Mouse (Mus musculus) embryo, embryonic 11.5 days (tissue): ENCODE measurements around the gene Tmem240.
A peak's percentile ranks its signal among the peaks of the same experiment; 100 is the strongest.
"Not testable (repeated sequence)": the region's sequence is repeated elsewhere in the genome, so short reads cannot be mapped to it uniquely, and the experiment has no call there.

Experiments
- DNase-seq: peaks from one replicate; pipeline ENCODE4 v3.0.0-alpha.2; 2012; ENCODE audit warnings: low read depth, low spot score

Gene Tmem240

DNA sequence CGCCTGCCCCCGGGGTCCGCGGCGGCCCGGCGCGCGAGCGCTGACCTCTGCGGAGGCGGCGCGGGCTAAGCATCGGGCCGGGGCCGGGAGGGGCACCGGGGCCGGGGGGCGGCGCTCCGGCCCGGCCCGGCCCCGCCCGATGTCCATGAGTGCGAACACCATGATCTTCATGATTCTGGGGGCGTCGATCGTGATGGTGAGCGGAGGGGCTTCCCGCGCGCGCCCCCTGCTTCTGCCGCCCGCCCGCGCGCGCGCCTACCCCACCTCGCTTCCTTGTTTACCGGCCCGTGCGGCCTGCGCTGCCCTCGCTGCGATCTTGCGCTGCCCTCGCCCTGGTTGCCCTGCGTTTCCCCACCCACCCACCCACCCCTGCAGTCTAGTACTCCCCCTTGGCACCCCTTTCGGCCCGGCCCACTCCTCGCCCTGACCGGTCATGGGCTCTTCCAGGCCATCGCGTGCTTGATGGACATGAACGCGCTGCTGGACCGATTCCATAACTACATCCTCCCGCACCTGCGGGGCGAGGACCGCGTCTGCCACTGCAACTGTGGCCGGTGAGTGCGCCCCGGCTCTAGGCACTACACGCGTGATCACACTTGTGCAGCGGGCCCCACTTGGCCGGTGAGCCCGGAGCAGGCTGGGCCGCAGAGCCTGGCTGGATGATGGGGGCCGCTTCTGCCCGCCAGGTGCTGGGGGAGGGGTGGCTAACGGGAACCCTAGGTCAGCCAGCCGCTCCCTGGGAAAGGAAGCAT, 527 bp downstream of the Tmem240 start:
- no peak for DNase-seq

DNA sequence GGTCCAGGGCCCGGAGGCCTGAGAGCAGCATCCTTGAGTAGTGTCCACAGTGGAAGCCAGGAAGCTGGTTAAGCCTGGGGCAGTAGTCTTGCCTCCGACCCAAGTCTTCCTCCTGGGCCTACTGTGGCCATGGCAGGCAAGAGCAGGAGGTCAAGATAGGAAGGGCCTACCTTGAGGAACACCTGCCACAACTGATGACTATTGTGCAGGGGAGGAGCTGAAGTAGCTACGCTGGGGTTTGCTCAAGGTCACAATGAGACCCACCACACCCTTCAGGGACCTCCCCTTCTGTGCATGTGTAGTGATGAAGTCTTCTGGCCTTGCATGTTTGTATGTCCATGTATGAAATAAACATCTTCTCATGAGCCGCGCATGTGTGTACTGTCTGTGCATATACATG, 1.2 kb downstream of the Tmem240 start:
- no peak for DNase-seq

DNA sequence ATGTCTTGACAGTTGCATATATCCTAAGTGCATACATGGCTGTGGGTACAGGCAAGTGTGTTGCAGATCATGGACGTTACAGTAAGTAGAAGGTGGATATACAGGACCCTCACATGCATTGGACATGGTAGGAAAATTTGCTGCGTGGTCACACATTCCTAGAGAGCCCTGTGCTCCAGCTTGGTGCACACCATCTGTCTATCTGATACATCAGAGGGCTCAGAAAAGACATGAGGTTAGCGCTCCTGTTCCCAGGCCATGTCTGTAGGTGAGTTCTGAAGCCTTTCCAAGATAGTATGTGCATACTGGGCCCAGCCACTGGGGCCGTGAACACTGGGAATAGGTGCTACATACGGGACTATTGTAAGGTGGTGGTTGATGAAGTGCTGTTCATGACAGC, 1.8 kb downstream of the Tmem240 start:
- no peak for DNase-seq

DNA sequence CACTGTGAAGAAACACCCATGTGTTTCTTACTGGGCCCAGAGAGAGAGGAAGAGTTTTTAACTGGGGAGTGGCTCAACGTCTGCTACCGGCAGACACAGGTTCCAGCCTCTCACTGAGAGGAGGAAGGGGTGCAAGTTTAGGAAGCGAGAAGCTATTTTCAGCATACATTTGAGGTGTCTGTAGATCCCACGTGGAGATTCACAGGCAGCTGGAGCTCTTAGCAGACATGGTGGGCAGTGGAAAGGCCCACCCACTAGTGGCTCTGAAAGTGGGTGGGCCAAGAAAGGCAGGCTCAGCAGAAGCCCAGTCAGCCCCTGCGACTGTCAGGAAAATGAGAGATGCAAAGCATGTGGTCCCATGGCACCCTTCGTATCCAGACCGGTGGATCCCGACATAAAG, 3.7 kb downstream of the Tmem240 start:
- DNase-seq, result no peak

DNA sequence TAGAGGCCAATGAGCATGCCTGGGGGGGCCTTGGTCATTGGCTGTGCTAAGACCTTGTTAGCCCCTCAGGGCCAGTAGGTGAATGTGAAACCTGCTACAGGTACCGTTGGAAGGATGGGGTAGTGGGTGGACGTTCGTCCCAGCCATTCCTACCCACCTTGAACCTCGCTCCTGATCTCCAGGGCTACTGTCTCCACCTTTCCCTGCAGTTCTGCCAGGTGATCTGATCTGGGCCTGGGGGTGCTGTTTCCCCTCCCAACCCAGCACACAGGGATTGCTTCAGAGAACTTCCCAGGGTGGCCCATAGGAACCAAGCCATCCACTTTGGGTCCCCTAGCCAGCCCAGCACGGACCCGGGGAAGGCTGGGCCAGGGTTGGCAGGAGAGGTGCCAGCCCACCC, 4.6 kb downstream of the Tmem240 start:
- no peak for DNase-seq

DNA sequence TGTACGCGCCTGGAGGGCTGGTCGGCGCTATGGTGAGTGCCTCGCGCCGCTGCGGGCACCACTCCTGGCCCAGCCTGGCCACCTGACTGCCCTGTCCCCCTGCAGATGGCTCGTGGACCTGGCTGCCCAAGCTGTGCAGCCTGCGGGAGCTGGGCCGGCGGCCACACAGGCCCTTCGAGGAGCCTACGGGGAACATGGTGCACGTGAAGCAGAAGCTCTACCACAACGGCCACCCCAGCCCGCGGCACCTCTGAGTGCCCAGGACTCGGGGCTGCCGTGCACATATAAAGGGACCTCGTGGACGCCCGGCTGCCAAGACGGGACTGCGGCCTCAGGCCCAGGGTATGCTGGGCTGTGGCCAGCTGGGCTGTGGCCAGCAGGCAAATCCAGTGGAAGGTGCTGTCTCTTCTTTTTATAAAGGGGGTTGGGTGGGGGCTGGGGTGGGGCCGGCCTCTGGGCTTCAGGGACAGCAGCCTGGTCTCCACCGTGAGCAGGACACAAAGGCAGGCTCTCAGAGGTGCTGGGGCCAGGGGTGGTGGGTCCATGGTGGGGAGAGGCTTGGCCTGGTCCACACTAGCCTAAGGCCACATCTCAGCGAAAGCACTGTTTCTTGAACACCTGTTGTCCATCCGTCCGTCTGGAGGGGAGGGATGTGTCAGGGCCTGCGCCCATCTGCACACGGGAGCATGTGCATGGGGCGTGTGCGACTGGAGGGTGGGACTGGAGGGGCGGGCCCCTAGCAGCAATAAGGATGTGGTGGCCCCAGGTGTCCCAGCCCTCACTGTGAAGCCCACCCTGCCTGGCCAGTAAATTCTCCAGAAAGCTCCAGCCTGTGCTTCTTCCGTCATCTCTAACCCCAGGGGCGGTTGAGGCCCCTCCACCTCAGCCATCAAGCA, 5.4 kb downstream of the Tmem240 start:
- no peak for DNase-seq

DNA sequence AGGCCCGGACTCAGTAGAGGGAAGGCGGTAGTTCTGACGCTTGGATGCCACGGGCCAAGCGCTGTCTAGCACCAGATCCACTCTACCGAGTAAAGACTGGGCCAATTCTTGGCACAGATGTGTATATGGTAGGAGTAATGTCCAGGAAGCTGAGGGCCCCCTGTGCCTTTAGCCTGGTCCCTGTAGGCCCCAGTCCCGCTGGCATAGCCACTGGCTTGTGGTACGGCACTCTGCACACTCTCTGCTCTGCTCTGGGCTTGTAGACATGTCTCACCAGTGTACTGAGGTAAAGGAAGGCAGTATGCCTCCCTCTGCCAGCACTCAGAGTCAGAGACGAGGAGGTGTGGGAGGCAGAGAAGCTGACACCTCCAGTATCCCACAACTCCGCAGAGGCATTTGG, 6.1 kb downstream of the Tmem240 start:
- not testable (repeated sequence) for DNase-seq

DNA sequence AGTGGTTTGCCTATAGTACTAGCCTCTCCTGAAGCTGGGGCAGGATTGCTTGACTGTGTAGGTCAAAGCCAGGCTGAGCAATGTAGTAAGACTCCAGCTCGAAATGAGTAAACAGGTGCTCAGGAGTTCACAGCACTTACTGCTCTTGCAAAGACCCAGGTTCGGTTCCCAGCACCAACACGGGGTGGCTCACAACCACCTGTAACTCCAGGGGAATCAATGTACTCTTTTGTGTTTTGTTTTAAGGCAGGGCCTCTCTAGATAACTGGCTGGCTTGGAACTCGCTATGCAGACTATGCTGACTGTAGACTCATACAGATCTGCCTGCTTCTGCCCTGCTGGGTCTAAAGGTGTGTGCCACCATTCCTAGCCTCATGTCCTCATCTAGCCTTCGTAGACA, 8.1 kb downstream of the Tmem240 start:
- DNase-seq, result no peak

DNA sequence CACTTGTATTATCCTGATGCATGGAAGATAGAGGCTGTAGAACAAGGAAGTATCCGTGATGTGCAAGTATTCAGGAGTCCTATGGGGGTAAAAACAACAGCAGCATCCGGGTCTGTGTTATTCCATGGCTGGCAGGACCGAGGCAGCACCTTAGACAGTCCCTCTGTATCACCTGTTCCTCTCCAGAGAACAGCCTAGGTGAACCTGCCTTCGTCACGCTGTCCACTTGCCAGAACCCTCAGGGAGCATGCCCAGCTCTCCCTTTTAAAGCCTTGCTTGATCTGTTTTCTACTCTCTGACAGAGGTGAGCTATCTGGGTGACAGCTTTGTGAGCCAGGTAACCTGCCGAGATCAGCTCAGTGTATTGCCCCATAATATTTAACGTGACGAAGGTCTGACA, 9.9 kb downstream of the Tmem240 start:
- DNase-seq, result no peak

DNA sequence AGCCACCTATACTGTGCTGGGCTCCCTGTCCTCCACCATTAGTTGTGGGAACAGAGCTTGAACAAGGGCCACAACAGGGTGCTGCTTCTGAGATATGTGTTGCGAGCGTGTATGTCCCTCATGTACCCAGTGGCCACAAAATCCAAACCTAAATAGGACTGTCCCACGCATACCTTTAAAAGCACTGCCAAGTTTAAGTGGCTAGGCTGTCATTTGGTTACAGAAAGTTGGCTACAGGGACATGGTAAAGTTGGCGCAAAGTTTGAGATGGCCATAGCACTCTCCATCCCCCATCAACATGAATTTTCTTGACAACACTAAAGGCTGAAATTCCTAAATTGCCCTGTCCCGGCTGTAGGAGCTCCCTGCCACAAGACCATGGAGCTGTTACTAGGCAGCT, 10.5 kb downstream of the Tmem240 start:
- no peak for DNase-seq

DNA sequence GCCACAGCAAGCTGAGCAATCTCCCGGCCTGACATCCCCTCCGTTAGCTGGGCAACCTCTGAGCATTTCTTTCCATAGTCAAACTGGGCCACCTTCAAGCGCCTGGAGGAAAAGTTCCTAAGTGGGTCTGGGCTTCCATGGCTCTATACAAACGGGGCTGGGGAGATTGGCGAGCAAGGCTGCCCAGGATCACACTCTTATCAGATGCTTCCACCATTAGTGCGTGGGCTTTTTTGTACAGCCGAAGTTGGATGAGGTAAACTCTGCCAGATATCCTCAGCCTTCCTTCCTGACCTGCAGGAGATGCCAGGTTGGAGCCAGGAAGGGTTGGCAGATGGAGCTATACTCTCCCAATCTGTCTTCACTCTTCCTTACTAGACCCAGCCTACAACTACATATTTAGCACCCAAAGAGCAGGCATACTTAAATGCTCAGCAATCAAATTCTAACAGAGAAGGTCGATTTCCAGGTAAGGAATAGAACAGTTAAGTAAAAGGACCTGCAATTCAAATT, 11.5 kb downstream of the Tmem240 start:
- no peak for DNase-seq

DNA sequence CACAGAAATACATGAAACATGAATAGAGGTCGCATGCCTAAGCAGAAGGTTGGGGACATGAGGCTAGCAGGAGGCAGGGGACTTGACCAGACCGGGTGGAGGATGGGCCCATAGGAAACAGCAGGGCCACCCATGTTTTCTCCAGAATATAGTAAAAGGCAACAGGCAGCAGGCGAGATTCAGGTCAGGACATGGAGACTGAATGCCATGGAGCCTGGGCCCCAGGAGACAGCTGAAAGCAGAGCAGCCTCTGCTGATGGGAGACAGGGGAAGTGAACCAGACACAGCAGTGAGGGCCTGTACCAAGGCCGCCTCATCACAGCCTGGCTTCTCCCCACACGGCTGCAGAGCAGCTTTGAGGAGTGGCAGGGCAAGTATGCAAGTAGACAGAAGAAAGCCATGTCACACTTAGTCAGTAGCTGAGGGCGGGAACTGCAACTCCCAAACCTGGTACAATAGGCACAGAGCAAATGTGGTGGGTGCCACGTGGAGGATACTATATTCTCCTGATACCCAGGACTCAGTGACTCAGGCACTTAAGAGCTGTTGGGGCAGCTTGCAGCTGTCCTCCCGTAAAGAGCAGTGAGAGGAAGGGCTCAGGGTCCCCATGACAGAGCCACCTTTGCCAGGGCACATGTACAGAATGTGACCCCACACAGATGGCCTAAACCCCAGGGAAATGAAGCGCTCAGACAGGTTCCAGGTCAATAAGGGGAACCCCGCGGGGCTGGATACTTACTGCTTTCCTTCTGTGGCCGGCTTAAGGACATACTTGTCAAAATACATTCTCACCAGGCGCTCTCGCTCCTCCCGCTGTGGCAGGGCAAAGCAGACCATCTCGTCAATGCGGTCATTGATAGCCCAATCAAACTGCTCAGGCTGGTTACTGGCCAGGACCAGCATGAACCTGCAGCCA, 12.2 kb downstream of the Tmem240 start:
- no peak for DNase-seq

DNA sequence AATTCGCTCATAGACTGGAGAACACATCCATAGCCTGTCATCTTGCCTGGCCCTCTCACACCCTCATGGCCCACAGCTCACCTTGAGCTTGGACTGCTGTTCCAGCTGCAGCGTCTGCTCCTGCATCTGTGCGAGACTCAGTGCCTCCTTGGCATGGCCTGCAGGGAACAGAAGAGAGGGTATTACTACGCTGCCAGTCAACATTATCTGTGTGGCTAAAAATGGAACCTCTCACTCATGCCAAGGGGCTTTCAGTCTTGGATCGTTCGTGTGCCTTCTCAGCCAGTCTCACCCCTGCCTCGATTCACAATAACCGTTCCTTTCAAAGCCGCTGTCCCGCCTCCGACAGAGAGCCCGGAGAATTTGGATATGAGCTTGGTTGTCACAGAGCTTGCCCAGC, 22.4 kb downstream of the Tmem240 start:
- DNase-seq, result no peak

DNA sequence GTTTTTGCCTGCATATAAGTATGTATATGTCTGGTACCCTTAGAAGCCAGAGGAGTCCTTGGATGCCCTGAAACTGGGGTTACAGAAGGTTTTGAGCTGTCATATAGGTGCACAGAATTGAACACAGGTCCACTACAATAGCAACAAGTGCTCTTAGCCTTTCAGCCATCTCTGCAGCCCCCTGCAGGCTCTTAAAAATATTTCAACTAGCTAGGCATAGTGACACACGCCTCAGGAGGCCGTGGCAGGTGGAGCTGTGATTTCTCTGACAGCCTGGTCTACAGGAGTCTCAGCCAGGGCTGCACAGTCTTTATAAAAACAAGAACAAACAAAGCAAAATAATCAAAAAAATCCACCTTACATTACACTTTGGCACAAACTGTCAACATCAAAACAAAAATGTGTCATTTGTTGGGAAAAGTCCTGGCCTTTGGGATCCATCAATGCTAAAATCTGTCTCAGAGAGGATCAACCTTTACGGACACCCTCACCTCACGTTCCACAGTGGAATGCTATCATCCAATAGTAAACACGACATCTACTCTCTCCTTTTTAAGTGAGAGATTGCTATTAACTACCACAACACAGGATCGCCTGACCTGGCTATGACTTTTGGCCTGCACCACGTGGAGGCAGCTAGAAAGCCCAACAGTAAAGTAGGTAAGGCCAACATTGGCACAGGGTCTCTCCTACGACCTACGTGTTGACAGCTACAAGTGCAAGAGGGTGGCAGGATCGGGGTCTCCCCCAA, 25.4 kb downstream of the Tmem240 start:
- DNase-seq, result no peak

DNA sequence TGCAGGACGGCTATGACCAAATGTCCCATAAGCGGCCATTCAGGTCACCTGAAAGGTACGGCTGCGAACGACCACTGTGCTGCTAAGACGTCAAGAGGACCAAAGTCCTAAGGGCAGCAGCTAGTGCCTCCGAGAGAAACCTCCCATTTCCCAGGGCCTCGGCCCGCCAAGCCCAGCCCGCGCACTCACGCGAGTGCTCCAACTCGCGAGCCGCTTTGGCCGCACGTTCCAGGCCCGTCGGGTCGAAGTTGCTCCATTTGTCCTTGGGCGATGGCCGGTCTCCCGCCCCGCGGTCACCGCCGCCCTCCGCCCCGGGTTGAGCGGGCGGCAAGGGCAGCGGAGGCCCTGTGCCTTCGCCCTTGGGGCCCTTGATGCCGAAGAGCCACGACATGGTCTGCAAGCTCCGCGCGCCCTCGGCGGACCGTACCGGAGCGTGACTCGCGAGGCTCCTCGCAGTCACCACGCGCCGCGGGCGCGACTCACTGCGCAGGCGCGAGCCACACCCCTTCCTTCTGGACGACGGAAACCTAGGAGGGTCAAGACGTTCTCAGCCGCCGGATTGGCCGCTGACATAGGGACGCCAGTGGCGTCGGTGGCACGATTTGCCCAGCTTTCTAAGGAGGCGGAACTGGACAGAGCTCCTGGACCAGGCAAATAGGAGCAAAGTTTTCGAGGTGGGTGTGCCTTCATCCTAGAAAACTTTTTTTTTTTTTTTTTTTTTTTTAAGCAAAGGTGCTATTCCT, 26.2 kb downstream of the Tmem240 start, which contains the start of gene Atad3a:
Gene Atad3a (minus strand): TSS at position 481 of the 743 bp plus-strand sequence.
- peak; percentile 97 for DNase-seq

DNA sequence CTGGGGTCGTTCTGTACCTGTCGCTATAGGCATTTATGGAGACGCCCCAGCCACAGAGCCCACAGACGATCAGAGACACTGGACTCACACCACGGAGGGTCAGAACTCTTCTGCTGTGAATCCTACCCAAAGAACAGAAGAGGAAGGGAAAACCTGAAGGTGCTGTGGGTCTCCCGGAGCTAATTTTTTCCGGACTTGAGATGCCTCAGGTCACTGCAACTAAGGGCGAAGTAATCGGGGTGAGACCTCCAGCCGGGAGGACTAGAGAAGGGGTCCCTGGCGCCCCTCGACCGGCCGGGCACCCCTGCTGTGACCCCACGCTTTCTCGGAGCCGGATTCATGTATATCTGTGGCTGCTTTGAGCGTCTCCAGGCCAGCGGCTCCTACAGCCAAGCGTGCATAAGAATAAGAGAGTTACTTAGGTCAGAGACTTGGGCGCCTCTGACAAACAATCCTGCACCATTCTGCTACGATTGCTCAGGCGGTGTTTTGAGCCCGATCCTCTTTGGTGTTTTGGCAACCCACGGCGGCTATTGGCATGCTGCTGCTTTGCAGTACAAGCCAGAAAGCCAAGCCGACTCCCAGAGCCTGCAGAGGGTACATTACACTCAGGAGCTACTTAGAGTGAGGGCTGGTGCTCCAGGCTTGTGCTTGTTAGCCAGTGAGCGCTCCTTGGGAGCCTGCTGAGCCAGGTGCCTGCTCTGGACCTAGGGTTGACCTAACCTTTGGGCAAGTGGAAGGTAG, 26.9 kb downstream of the Tmem240 start:
- DNase-seq, result no peak

DNA sequence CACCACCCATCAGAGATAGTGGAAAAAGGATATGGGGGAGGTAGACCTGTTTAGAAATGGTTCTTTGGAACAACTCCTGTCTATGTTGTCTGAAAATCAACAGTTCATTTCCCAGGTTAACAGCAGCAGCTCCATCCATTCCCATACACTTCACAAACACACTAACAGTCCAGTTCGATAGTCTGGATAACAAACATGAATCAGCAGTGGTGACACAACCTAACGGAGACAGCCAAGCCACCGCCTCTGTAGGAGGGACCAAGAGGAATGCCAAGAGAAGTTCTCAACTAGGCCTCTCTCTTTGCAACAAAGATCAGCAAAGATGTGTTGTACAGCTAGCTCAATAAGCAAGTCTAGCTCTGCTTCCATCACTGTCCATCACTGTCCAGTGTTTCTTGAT, 27.8 kb downstream of the Tmem240 start:
- no peak for DNase-seq

DNA sequence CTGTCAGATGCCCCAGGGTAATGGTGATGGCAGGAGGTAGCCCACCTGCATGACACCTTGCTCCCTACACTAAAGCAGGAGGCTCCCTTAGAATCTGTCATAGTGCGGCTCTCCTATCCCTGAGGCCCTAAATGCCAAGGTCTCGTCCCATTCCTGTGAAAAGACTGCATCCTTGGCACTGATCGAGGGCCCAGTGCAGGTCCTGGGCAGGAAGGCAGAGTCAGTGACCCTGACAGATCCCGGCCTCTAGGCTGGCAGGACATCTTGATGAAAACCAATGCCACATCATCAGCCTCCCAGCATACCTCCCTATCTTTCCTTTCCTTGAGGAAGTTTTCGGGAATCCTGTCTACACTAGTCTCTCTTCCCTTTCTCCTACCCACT, 34.9 kb downstream of the Tmem240 start:
- no peak for DNase-seq

DNA sequence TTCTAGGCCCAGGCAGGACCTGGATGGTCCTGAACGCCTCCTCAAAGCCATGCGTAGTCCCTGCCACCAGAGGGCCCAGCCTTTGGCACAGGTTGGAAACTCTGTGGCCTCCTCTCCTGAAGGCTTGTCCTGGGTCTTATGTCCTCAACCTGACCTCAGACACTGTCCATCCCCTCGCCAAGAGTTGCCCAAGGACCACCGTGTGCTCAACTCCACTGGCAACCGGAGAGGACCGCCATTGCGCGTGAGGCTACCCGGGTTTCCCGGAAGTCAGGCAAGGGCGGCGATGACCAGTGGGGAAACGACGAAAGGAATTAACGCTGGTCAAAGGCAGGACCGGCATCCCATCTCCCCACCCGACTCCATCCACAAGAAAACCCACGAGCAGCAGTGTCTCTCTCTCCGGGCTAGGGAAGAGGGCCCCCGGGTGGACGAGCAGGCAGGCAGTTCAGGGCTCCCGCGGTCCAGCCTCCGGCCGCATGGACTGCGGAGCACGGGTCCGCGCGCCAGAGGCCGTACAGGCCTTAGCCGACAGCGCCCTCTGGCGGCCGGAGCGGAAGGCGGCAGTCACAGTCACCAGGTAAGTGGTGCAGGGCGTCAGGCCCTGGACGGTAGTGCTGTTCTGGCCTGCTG, 35.4 kb downstream of the Tmem240 start:
- peak; percentile 81 for DNase-seq
